Mouse (Mus musculus) cerebellum, postnatal 14 days (tissue): ENCODE measurements around the gene Gm17783.
"Not testable (repeated sequence)": the region's sequence is repeated elsewhere in the genome, so short reads cannot be mapped to it uniquely, and the experiment has no call there.

Experiments used
- DNase-seq, 2 experiments: peaks; one replicate each; pipeline ENCODE4 v3.0.0; 2021; ENCODE audit warnings: mixed read lengths in 2 of 2

The Gm17783 gene

DNA sequence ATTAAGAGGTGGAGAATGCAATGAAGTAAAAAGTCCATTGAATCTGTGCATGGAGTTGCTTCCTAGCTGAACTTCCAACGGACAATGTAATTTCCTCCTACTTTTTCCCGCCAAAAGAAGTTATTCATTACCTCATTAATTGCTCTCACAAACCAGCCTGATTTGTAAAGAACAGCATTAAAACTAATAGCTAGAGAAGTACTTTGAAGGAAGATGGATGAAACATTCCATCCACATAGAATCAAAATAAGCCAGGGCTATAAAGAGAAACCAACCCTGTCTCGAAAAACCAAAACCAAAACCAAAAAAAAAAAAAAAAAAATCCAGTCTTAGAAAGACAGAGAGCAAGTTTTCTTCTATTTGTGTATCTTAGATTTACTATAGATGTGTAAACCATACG is at the start of gene Gm17783:
Gene Gm17783 (minus strand): TSS at position 101 of the 400 bp plus-strand sequence.
- no peak for DNase-seq

DNA sequence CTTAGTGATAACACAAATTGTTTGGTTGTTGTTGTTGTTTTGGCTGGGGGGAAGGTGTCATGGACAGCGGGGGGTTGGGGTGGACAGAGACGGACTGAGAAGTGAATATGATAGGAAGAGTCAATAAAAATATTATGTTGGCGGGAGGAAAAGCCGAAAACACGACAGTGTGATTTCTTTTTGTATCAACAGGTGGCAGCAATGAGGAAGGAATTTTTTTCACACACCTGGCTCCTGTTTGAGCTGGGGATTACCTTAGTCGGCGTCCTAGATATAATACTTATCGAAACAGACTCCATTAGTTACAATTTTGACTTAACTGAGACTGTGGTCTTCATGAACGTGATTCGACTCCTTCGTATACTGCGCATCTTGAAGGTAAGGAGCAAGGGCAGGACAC is 48.0 kb upstream of the Gm17783 start:
- no peak for DNase-seq

DNA sequence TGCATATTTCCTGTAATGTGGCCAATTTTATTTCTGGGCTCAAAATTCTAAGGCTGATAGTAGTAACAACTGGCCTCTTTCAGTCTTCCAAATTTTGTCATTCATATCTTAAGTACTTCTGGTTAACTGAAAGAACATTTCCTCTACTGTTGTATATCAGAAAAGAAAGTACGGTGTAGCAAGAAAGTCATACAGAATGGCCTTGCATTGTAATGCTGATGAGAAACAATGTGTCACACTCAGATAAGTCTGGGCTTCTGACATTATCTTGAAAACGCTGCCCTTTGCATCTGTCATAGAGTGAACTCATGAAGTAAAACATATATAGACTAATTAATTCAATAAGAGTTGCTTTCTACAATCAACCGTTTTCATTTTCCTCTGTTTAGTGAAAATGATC is 40.5 kb upstream of the Gm17783 start:
- no peak for DNase-seq

GRCm38 (mm10) chr16:45561747-45562146 is 29.9 kb upstream of the Gm17783 start:
- DNase-seq: no peak

DNA sequence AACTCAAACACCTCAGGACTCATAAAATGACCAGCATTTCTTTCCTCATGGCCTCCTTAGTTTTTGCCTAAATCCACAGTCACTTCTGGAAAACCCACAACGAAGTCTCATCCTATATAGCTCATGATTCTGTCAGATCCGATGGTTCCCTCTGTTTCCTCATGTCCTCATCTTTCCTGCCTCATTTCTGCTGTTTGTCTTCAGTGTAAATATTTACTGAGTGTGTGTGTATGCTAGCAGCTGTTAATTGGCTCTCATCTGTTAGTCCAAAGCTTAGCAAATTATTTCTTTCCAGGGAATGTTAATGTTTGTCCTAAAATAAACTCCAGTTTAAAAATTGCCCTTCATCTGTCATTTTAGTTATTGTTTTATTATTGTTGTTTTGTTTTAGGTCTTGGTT is 19.7 kb upstream of the Gm17783 start:
- no peak for DNase-seq

GRCm38 (mm10) chr16:45547982-45548381 is 16.1 kb upstream of the Gm17783 start:
- no peak for DNase-seq

DNA sequence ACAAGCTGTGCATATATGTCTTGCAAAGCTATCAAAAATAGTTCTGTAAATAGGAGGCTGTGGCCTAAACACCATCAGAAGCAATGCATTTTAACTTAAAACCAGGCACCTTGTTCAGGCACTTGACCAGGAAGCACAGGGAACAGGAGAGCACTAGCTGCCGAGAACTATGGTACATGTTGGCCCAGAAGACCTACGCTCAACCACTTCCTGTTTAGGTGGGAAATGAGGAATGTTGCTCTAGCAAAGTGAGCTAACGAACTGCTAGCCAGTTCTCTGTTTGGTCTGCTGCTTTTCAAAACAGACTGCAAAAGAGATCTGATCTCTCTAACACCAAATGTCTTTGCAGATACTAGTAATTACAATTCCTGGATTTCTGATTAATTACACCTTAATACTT is 12.5 kb upstream of the Gm17783 start:
- DNase-seq: no peak

GRCm38 (mm10) chr16:45542108-45542507 is 10.3 kb upstream of the Gm17783 start:
- DNase-seq: no peak

- not testable (repeated sequence) for DNase-seq
These were observed 6.5 kb upstream of the Gm17783 start for GRCm38 (mm10) chr16:45538342-45538741.

- no peak for DNase-seq
These were observed 3.2 kb upstream of the Gm17783 start, which contains the start of gene Slc9c1 for GRCm38 (mm10) chr16:45535009-45535408. Gene Slc9c1 (plus strand): TSS chr16:45535309.

- no peak for DNase-seq
These were observed 6.3 kb downstream of the Gm17783 start for GRCm38 (mm10) chr16:45525551-45525950.

GRCm38 (mm10) chr16:45495326-45495725 is 36.5 kb downstream of the Gm17783 start:
- no peak for DNase-seq

DNA sequence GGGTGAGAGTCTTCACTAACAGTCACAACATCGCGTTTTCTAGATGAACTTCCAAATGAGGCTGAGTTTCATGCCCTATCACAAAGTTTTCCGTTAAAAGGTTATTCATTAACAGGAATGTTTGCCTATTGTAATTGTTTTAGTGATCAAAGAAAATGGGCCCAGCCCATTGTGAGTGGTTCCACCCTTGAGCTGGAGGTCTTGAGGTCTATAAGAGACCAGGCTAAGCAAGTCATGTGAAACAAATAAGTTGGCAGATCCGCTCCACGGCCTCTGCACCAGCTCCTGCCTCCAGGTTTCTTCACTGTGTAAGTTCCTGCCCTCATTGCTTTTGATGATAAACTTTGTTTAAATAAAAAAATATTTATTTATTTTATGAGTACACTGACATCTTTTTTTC is 38.9 kb downstream of the Gm17783 start, which contains the start of gene Gm609:
Gene Gm609 (minus strand): TSS at position 43 of the 400 bp plus-strand sequence.
- no peak for DNase-seq

DNA sequence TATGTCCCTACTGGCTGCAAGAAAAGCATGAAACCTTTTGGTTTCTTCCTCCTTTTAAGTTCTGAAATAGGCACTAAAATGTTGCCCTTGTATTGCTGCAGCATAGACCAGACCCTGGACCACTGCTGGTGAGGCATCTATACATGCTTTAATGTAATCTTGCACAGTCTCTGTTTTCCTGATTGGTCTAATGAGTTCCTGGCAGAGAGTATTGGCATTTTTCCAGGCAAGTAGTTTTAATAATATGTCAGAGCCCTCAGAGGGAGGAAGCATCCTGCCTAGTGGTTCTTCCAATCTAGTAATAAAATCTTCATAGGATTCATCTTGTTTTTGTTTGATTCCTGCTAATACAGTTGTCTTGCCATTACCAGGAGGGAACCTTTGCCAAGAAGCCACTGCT is 54.9 kb downstream of the Gm17783 start:
- no peak for DNase-seq

- not testable (repeated sequence) for DNase-seq
These were observed 60.0 kb downstream of the Gm17783 start for GRCm38 (mm10) chr16:45471836-45472235.
